Mouse (Mus musculus): ENCODE results near the gene Cbx5.
"Not testable (repeated sequence)": the region's sequence is repeated elsewhere in the genome, so short reads cannot be mapped to it uniquely, and the experiment has no call there.

The Cbx5 gene

GRCm38 (mm10) chr15:103239685-103240159 is at the start of gene Cbx5:
Gene Cbx5, minus strand, starts transcription at chr15:103239816.
- DNase-seq (ENCODE audit: low read depth), result peak; percentile 91

GRCm38 (mm10) chr15:103285778-103286417 is 46.3 kb upstream of the Cbx5 start:
- no peak for DNase-seq (ENCODE audit: low read depth)

- DNase-seq (ENCODE audit: low read depth), result no peak
Measured at GRCm38 (mm10) chr15:103284647-103285046, 45.0 kb upstream of the Cbx5 start.

- no peak for DNase-seq (ENCODE audit: low read depth)
Measured at GRCm38 (mm10) chr15:103284066-103284465, 44.5 kb upstream of the Cbx5 start.

GRCm38 (mm10) chr15:103281465-103282205 is 42.0 kb upstream of the Cbx5 start:
- no peak for DNase-seq (ENCODE audit: low read depth)

- DNase-seq (ENCODE audit: low read depth), result no peak
Measured at GRCm38 (mm10) chr15:103280817-103281464, 41.3 kb upstream of the Cbx5 start.

GRCm38 (mm10) chr15:103279750-103280149 is 40.1 kb upstream of the Cbx5 start:
- DNase-seq (ENCODE audit: low read depth), result no peak

GRCm38 (mm10) chr15:103277949-103278348 is 38.3 kb upstream of the Cbx5 start:
- no peak for DNase-seq (ENCODE audit: low read depth)

GRCm38 (mm10) chr15:103275943-103276342 is 36.3 kb upstream of the Cbx5 start:
- DNase-seq (ENCODE audit: low read depth), result not testable (repeated sequence)

- DNase-seq (ENCODE audit: low read depth), result peak; percentile 99
Measured at GRCm38 (mm10) chr15:103272419-103273279, 33.0 kb upstream of the Cbx5 start, which contains the start of gene Copz1. Gene Copz1, plus strand, starts transcription at chr15:103272714.

GRCm38 (mm10) chr15:103268903-103269302 is 29.3 kb upstream of the Cbx5 start:
- DNase-seq (ENCODE audit: low read depth), result no peak

- DNase-seq (ENCODE audit: low read depth), result no peak
Measured at GRCm38 (mm10) chr15:103264794-103265193, 25.2 kb upstream of the Cbx5 start.

- no peak for DNase-seq (ENCODE audit: low read depth)
Measured at GRCm38 (mm10) chr15:103259989-103260388, 20.4 kb upstream of the Cbx5 start.

GRCm38 (mm10) chr15:103259162-103259561 is 19.5 kb upstream of the Cbx5 start:
- no peak for DNase-seq (ENCODE audit: low read depth)

- peak; percentile 96 for DNase-seq (ENCODE audit: low read depth)
Measured at GRCm38 (mm10) chr15:103257790-103258728, 18.4 kb upstream of the Cbx5 start, which contains the start of gene Nfe2. Gene Nfe2, minus strand, starts transcription at chr15:103258403.

- no peak for DNase-seq (ENCODE audit: low read depth)
Measured at GRCm38 (mm10) chr15:103256210-103256986, 16.8 kb upstream of the Cbx5 start.

GRCm38 (mm10) chr15:103255169-103255568 is 15.6 kb upstream of the Cbx5 start:
- DNase-seq (ENCODE audit: low read depth), result no peak

- no peak for DNase-seq (ENCODE audit: low read depth)
Measured at GRCm38 (mm10) chr15:103253352-103253751, 13.7 kb upstream of the Cbx5 start.

GRCm38 (mm10) chr15:103252660-103253059 is 13.0 kb upstream of the Cbx5 start:
- DNase-seq (ENCODE audit: low read depth), result no peak

GRCm38 (mm10) chr15:103251595-103251994 is 12.0 kb upstream of the Cbx5 start:
- peak; percentile 81 for DNase-seq (ENCODE audit: low read depth)

All from c-Kit-positive CD71-positive TER-119-negative erythroid progenitor cells, embryonic 14.5 days (primary cell).